Mouse (Mus musculus): Measurements from ENCODE around the gene Mks1. TPM values are rescaled to one million over a fixed set of nuclear protein-coding genes. Genes with fewer than 3 reads are reported as not detected.

Mks1 gene
- polyA plus RNA-seq, 1 experiment from 2014 or later, result 18.8 TPM

GRCm38 (mm10) chr11:87879826-87880225, 26.8 kb downstream of the Mks1 start:
- ATAC-seq (ENCODE audit: insufficient number of reproducible peaks, low FRiP score, low TSS enrichment, low read depth), result no peak
- Histone ChIP-seq H3K9ac (no peak overlapping the region), H3K27ac (replicated peaks) (no peak overlapping the region), H3K9me3 (replicated peaks) (no peaks in the 10 kb centered on the region), H3K27me3 (no peaks in the 10 kb centered on the region), H3K36me3 (no peaks in the 10 kb centered on the region), H3K4me1 (no peaks in the 10 kb centered on the region), H3K4me3 (replicated peaks) (no peak overlapping the region), H3K4me2 (replicated peaks) (no peak overlapping the region)
- 72% methylated on average over 9 of the region's 9 CpGs for WGBS

- Histone ChIP-seq H3K4me3 (replicated peaks) (no peak overlapping the region), H3K4me2 (replicated peaks) (no peak overlapping the region), H3K4me1 (no peaks in the 10 kb centered on the region), H3K27ac (replicated peaks) (no peak overlapping the region), H3K36me3 (no peaks in the 10 kb centered on the region), H3K9me3 (replicated peaks) (no peaks in the 10 kb centered on the region), H3K9ac (no peak overlapping the region), H3K27me3 (no peaks in the 10 kb centered on the region)
- ATAC-seq (ENCODE audit: insufficient number of reproducible peaks, low FRiP score, low TSS enrichment, low read depth), result no peak
- 62% methylated on average over 4 of the region's 4 CpGs for WGBS
Observed at GRCm38 (mm10) chr11:87881714-87882113, 28.7 kb downstream of the Mks1 start.

GRCm38 (mm10) chr11:87883493-87883892, 30.5 kb downstream of the Mks1 start:
- H3K36me3 ChIP-seq, result no peaks in the 10 kb centered on the region
- H3K27ac ChIP-seq (replicated peaks), result no peak overlapping the region
- no peaks in the 10 kb centered on the region for H3K27me3 ChIP-seq
- H3K4me2 ChIP-seq (replicated peaks), result no peak overlapping the region
- 39% methylated on average over 5 of the region's 5 CpGs for WGBS
- H3K9ac ChIP-seq, result no peak overlapping the region
- no peak for ATAC-seq (ENCODE audit: insufficient number of reproducible peaks, low FRiP score, low TSS enrichment, low read depth)
- H3K4me1 ChIP-seq, result no peaks in the 10 kb centered on the region
- H3K4me3 ChIP-seq (replicated peaks), result no peak overlapping the region
- no peaks in the 10 kb centered on the region for H3K9me3 ChIP-seq (replicated peaks)

DNA sequence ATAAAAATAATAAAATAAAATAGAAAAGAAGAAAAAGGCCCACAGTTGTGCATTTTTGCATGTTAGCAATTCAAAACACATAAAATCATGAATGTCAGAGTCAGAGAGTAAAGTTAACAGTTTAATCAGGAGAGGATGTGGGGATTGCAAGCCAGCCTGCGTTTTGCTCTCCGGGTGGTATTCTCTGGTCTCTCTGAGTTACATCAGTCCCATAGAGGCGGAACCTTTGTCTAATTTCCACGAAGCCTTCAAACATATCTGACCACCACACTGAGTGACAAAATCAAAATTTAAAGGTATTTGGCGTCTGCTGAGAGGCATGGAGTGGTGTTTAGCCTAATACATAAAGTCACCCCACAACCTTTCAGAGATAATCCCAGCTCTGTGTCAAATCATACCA, 31.8 kb downstream of the Mks1 start:
- H3K4me3 ChIP-seq (replicated peaks), result no peak overlapping the region
- no peaks in the 10 kb centered on the region for H3K36me3 ChIP-seq
- ATAC-seq (ENCODE audit: insufficient number of reproducible peaks, low FRiP score, low TSS enrichment, low read depth), result no peak
- no peak overlapping the region for H3K4me2 ChIP-seq (replicated peaks)
- no peak overlapping the region for H3K9ac ChIP-seq
- no peaks in the 10 kb centered on the region for H3K9me3 ChIP-seq (replicated peaks)
- no peaks in the 10 kb centered on the region for H3K27me3 ChIP-seq
- 60% methylated on average over 5 of the region's 5 CpGs for WGBS
- H3K4me1 ChIP-seq, result no peaks in the 10 kb centered on the region
- no peak overlapping the region for H3K27ac ChIP-seq (replicated peaks)

DNA sequence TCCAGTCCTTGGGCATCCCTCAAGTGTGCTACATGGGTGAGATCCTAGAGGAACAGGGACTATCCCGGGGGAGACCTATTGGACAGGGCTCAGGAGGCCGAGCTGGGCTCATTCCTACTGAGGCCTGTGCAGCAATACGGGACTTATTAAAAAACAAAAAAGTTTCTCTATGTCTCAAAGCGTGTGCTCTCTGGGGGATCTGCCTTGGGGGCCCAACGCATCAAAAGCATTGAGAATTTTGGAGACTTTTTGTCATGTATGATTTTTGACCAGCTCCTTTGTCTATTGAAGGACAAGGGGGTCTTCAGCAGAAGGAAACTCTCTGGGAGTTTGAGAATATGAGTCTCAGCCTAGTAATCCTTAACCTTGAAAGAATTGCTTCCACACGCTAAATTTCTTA, 39.2 kb downstream of the Mks1 start, which contains the start of gene Olfr462:
TSS of gene Olfr462 (minus strand) at position 101 of the 400 bp plus-strand sequence.
- 88% methylated on average over 6 of the region's 6 CpGs for WGBS
- no peak for ATAC-seq (ENCODE audit: insufficient number of reproducible peaks, low FRiP score, low TSS enrichment, low read depth)
- Histone ChIP-seq H3K4me3 (replicated peaks) (no peak within 1 kb of the TSS), H3K36me3 (no peaks in the 10 kb centered on the region), H3K27ac (replicated peaks) (no peak within 1 kb of the TSS), H3K9ac (no peak within 1 kb of the TSS), H3K9me3 (replicated peaks) (no peaks in the 10 kb centered on the region), H3K27me3 (no peaks in the 10 kb centered on the region), H3K4me1 (no peaks in the 10 kb centered on the region), H3K4me2 (replicated peaks) (no peak within 1 kb of the TSS)

- Histone ChIP-seq H3K9ac (no peak within 1 kb of the TSS), H3K9me3 (replicated peaks) (no peaks in the 10 kb centered on the region)
Observed at GRCm38 (mm10) chr11:87897287-87897686, 44.3 kb downstream of the Mks1 start, which contains the start of gene Olfr463. Olfr463 (minus strand) TSS chr11:87897387.

GRCm38 (mm10) chr11:87904331-87904730, 51.3 kb downstream of the Mks1 start:
- H3K36me3 ChIP-seq, result no peaks in the 10 kb centered on the region
- 78% methylated on average over 3 of the region's 3 CpGs for WGBS
- no peak overlapping the region for H3K4me3 ChIP-seq (replicated peaks)
- no peak overlapping the region for H3K9ac ChIP-seq
- no peak for ATAC-seq (ENCODE audit: insufficient number of reproducible peaks, low FRiP score, low TSS enrichment, low read depth)
- no peak overlapping the region for H3K27ac ChIP-seq (replicated peaks)
- H3K4me1 ChIP-seq, result no peaks in the 10 kb centered on the region
- H3K4me2 ChIP-seq (replicated peaks), result no peak overlapping the region
- no peaks in the 10 kb centered on the region for H3K9me3 ChIP-seq (replicated peaks)
- no peaks in the 10 kb centered on the region for H3K27me3 ChIP-seq

More at GRCm38 (mm10) chr11:87897287-87897686, 44.3 kb downstream of the Mks1 start, which contains the start of gene Olfr463:
- Histone ChIP-seq H3K36me3 (no peaks in the 10 kb centered on the region), H3K4me1 (no peaks in the 10 kb centered on the region), H3K27ac (replicated peaks) (no peak within 1 kb of the TSS), H3K4me2 (replicated peaks) (no peak within 1 kb of the TSS), H3K27me3 (no peaks in the 10 kb centered on the region), H3K4me3 (replicated peaks) (no peak within 1 kb of the TSS)
- no peak for ATAC-seq (ENCODE audit: insufficient number of reproducible peaks, low FRiP score, low TSS enrichment, low read depth)

Other genes with a start within 250 kb of the Mks1 start
- 0.25 and 0.35 TPM in 2 replicates for gene Hsf5, start 236.1 kb upstream of the Mks1 start, polyA plus RNA-seq (2015; fragmentation: Nextera tagmentation; extraction: Ambion mirVana)
- gene Rnf43, start 190.5 kb upstream of the Mks1 start, polyA plus RNA-seq (2015; fragmentation: Nextera tagmentation; extraction: Ambion mirVana), result 8.7 and 9.2 TPM in 2 replicates
- gene Supt4a, start 115.7 kb upstream of the Mks1 start, polyA plus RNA-seq (2015; fragmentation: Nextera tagmentation; extraction: Ambion mirVana), result 158 and 165 TPM in 2 replicates
- gene Tspoap1, start 92.7 kb upstream of the Mks1 start, polyA plus RNA-seq (2015; fragmentation: Nextera tagmentation; extraction: Ambion mirVana), result 4.0 and 5.9 TPM in 2 replicates
- gene Mpo, start 59.6 kb upstream of the Mks1 start, polyA plus RNA-seq (2015; fragmentation: Nextera tagmentation; extraction: Ambion mirVana), result 0.85 and 1.1 TPM in 2 replicates
- 0.21 and 0.29 TPM in 2 replicates for gene Lpo, start 24.9 kb upstream of the Mks1 start, polyA plus RNA-seq (2015; fragmentation: Nextera tagmentation; extraction: Ambion mirVana)
- 0.07 TPM in 1 of 2 replicates, not detected in the other for gene Epx, start 22.3 kb downstream of the Mks1 start, polyA plus RNA-seq (2015; fragmentation: Nextera tagmentation; extraction: Ambion mirVana)
- gene Olfr462, start 39.1 kb downstream of the Mks1 start, polyA plus RNA-seq (2015; fragmentation: Nextera tagmentation; extraction: Ambion mirVana), result not detected in 2 replicates
- gene Olfr463, start 44.2 kb downstream of the Mks1 start, polyA plus RNA-seq (2015; fragmentation: Nextera tagmentation; extraction: Ambion mirVana), result not detected in 2 replicates
- gene Olfr464, start 67.8 kb downstream of the Mks1 start, polyA plus RNA-seq (2015; fragmentation: Nextera tagmentation; extraction: Ambion mirVana), result 0.11 and 0.24 TPM in 2 replicates
- gene Dynll2, start 134.3 kb downstream of the Mks1 start, polyA plus RNA-seq (2015; fragmentation: Nextera tagmentation; extraction: Ambion mirVana), result 19.5 and 22.4 TPM in 2 replicates
- gene Srsf1, start 194.2 kb downstream of the Mks1 start, polyA plus RNA-seq (2015; fragmentation: Nextera tagmentation; extraction: Ambion mirVana), result 269 and 279 TPM in 2 replicates
- 37.5 and 39.6 TPM in 2 replicates for gene Vezf1, start 215.1 kb downstream of the Mks1 start, polyA plus RNA-seq (2015; fragmentation: Nextera tagmentation; extraction: Ambion mirVana)
- gene Cuedc1, start 244.8 kb downstream of the Mks1 start, polyA plus RNA-seq (2015; fragmentation: Nextera tagmentation; extraction: Ambion mirVana), result 35.4 and 38.7 TPM in 2 replicates

Measured in embryonic facial prominence, embryonic 15.5 days (tissue).